In genomic region chr17:8597790-8598189, GRCm38 (mm10) we compare ENCODE assay signal across 8 mouse cellular contexts. TPM values are rescaled to one million over a fixed set of nuclear protein-coding genes. Genes with fewer than 3 reads are reported as not detected.
DNase-seq lines count a peak whose midpoint lies in the region; ATAC-seq and TF ChIP-seq lines count a peak whose summit lies in the region.

No protein-coding gene starts in this region.

- peak; percentile 98 for TF ChIP-seq CTCF in midbrain, postnatal 0 days (IDR thresholded peaks at IDR 0.05)

- 0 out of 2 replicates have a peak, but pooled peaks have one; percentile 56 for ATAC-seq in intestine, embryonic 16.5 days
- peak; percentile 66; the same call in 1 of the 2 replicates for ATAC-seq in midbrain, postnatal 0 days (ENCODE audit: low FRiP score)

- 6% methylated on average over 7 of the region's 7 CpGs for WGBS in intestine, embryonic 16.5 days
- WGBS in midbrain, postnatal 0 days, result 7% methylated on average over 7 of the region's 7 CpGs

- H3K9me3 ChIP-seq in intestine, embryonic 16.5 days (ENCODE audit: control insufficient read depth, low read length), result no peaks in the 10 kb centered on the region
- no peaks in the 10 kb centered on the region for H3K9me3 ChIP-seq in midbrain, postnatal 0 days (ENCODE audit: low read length)

- no peak overlapping the region for H3K27ac ChIP-seq in intestine, embryonic 16.5 days (ENCODE audit: low read length)
- no peak overlapping the region for H3K27ac ChIP-seq in midbrain, postnatal 0 days (ENCODE audit: low read depth, low read length)

- H3K36me3 ChIP-seq in intestine, embryonic 16.5 days (ENCODE audit: control insufficient read depth, insufficient read depth, low read length), result no peaks in the 10 kb centered on the region
- H3K36me3 ChIP-seq in midbrain, postnatal 0 days (ENCODE audit: insufficient read depth, low read length), result no peaks in the 10 kb centered on the region
- no peaks in the 10 kb centered on the region for H3K36me3 ChIP-seq in splenic B cell, adult 2 months (ENCODE audit: control insufficient read depth, insufficient read depth, low read length, poor library complexity, severe bottlenecking)

- no peak overlapping the region for H3K4me3 ChIP-seq in intestine, embryonic 16.5 days (ENCODE audit: low read length)
- H3K4me3 ChIP-seq in midbrain, postnatal 0 days (ENCODE audit: low read depth, low read length), result no peak overlapping the region

- H3K4me2 ChIP-seq in intestine, embryonic 16.5 days (ENCODE audit: low read depth, low read length), result no peak overlapping the region
- H3K4me2 ChIP-seq in midbrain, postnatal 0 days (ENCODE audit: low read depth, low read length, poor library complexity, severe bottlenecking), result no peak overlapping the region

- no peaks in the 10 kb centered on the region for H3K27me3 ChIP-seq in intestine, embryonic 16.5 days (replicated peaks; ENCODE audit: control insufficient read depth, insufficient read depth, low read length)
- H3K27me3 ChIP-seq in midbrain, postnatal 0 days (ENCODE audit: insufficient read depth, low read length), result no peaks in the 10 kb centered on the region
- H3K27me3 ChIP-seq in splenic B cell, adult 2 months (ENCODE audit: control insufficient read depth, insufficient read depth, low read length, poor library complexity, severe bottlenecking), result no peaks in the 10 kb centered on the region

- intact Hi-C loops in left cerebral cortex, postnatal 10 days (cut with DNase I), result loop anchor here (10.0 kb wide), 1 partner anchor 203 kb away; no protein-coding TSS in a partner anchor

- DNase-seq in urinary bladder, postnatal 25 days (ENCODE audit: low spot score), result peak; percentile 35
- DNase-seq in urinary bladder, postnatal 4 days (ENCODE audit: low spot score in 2 of 2), result no peak
- DNase-seq in cerebellum, postnatal 10 days, result peak; percentile 83 to 87
- DNase-seq in frontal cortex, postnatal 14 days (ENCODE audit: low spot score in 2 of 2), result peak; percentile 49 to 70
- peak; percentile 48 to 64 for DNase-seq in left cerebral cortex, postnatal 10 days (ENCODE audit: extremely low spot score in 1 of 2, low spot score in 2 of 2)
- DNase-seq in midbrain, postnatal 0 days (ENCODE audit: low spot score), result peak; percentile 84
- DNase-seq in splenic B cell, adult 2 months (ENCODE audit: low read depth, low spot score), result peak; percentile 61

- no peak overlapping the region for H3K9ac ChIP-seq in intestine, embryonic 16.5 days (ENCODE audit: low read depth, low read length)
- H3K9ac ChIP-seq in midbrain, postnatal 0 days (replicated peaks; ENCODE audit: low read length, poor library complexity, severe bottlenecking), result no peak overlapping the region

- no peaks in the 10 kb centered on the region for H3K4me1 ChIP-seq in intestine, embryonic 16.5 days (ENCODE audit: control insufficient read depth, insufficient read depth, low read length)
- H3K4me1 ChIP-seq in midbrain, postnatal 0 days (ENCODE audit: insufficient read depth, low read length), result no peaks in the 10 kb centered on the region

RNA-seq across cellular contexts. Expression of gene Gm17087, which starts 31.0 kb away (rescaled TPM):
- not detected in 2 replicates for polyA plus RNA-seq in intestine, embryonic 16.5 days (2015; fragmentation: Nextera tagmentation; extraction: Ambion mirVana)
- not detected for total RNA-seq in left cerebral cortex, postnatal 10 days (2021)
- total RNA-seq in midbrain, postnatal 0 days (2014; rRNA removed), result not detected in 2 replicates
- not detected in 2 replicates for polyA plus RNA-seq in midbrain, postnatal 0 days (2015; fragmentation: Nextera tagmentation; extraction: Ambion mirVana)

Comparison
In these comparisons a context has a peak if more than half of its experiments do, and no peak if none do; other contexts are left out.
1. DNase-seq: peak in urinary bladder, postnatal 25 days (single experiment), cerebellum, postnatal 10 days (2 of 2), frontal cortex, postnatal 14 days (2 of 2), left cerebral cortex, postnatal 10 days (2 of 2), midbrain, postnatal 0 days (single experiment) and splenic B cell, adult 2 months (single experiment); none in urinary bladder, postnatal 4 days (0 of 2).